Mouse (Mus musculus) testis, adult 2 months (tissue): ENCODE results near the gene Ddx3x.

Experiments used
- CTCF ChIP-seq: fragments of 200-500 bp; IDR thresholded peaks from 2 replicates; pipeline ENCODE4 v1.5.1; 2012; ENCODE audit warnings: low read depth, mild to moderate bottlenecking, inconsistent platforms, low read length, moderate library complexity; ENCODE audit not compliant: control insufficient read depth, insufficient read depth, insufficient replicate concordance
- POLR2A ChIP-seq: fragments of 200-500 bp; IDR thresholded peaks from 2 replicates; pipeline ENCODE4 v1.6.1; 2012; ENCODE audit warnings: low read depth, mild to moderate bottlenecking, inconsistent platforms, low read length, moderate library complexity; ENCODE audit not compliant: control insufficient read depth

GRCm38 (mm10) chrX:13254273-13254672 lies 26.5 kb upstream of the Ddx3x start:
- no peak for TF ChIP-seq CTCF
- no peak for TF ChIP-seq POLR2A
